Mouse (Mus musculus): Measurements from ENCODE around the gene Zfp689.

DNA sequence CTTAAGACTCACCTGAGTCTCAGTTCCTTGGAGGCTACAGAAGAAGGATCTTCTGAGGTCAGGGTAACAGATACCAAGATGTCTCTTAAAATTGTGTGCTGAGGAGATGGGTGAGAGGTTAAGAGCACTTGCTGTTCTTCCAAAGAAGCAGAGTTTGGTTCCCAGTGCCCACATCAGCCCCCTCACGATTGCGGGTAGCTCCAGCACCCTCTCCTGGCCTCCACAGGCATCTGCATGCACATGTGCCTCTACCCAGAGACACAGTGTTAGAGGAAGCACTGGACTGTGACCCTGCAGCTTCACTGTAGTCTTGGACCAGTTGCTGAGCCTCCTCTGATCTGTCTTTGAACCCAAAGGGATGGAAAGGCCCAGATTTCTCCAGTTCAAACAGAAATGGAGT lies 46.0 kb downstream of the Zfp689 start:
- no peak for TF ChIP-seq POLR2A (IDR thresholded peaks at IDR 0.05; ENCODE audit: insufficient read length, low read depth)
- no peak for TF ChIP-seq MYOG (IDR thresholded peaks at IDR 0.05; ENCODE audit: control insufficient read depth in 1 of 3, insufficient read depth in 1 of 3, insufficient read length in 2 of 3, low read depth in 2 of 3)
- TF ChIP-seq CEBPB (IDR thresholded peaks at IDR 0.05; ENCODE audit: insufficient read depth, poor library complexity, severe bottlenecking), result no peak
